Mouse (Mus musculus) cerebellum, adult 11-12 months (tissue): Measurements from ENCODE around the gene Pirb.
A peak's percentile ranks its signal among the peaks of the same experiment; 100 is the strongest.
"Not testable (repeated sequence)": the region's sequence is repeated elsewhere in the genome, so short reads cannot be mapped to it uniquely, and the experiment has no call there.

Experiments used
- DNase-seq: peaks from one replicate; pipeline ENCODE4 v3.0.0; 2022

Gene Pirb

DNA sequence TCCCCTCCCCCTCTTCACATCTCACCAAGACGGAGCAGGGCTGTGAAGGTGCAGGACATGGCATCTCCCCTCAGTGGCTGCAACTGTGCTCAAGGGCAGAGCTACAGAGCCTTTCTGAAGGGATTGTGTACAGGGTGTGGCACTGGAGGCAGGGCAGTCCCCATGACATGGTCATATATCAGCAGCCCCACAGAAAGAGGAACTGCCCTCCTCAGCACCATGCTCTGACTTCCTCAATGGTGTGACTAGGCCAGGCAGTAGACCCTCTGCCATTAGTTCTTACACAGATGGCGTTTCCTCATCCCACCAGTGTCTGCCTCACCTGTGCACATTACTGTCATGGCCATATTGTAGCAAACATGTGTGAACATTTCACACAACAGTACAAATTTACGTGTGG is at the start of gene Pirb:
Gene Pirb (minus strand): TSS at position 124 of the 400 bp plus-strand sequence.
- not testable (repeated sequence) for DNase-seq

- not testable (repeated sequence) for DNase-seq
Observed at GRCm38 (mm10) chr7:3732675-3733074, 12.5 kb upstream of the Pirb start.

- DNase-seq: not testable (repeated sequence)
Observed at GRCm38 (mm10) chr7:3725459-3725858, 5.3 kb upstream of the Pirb start.

GRCm38 (mm10) chr7:3715249-3715648 is 4.9 kb downstream of the Pirb start:
- DNase-seq: no peak

- no peak for DNase-seq
Observed at GRCm38 (mm10) chr7:3712264-3712942, 7.8 kb downstream of the Pirb start.

- DNase-seq: no peak
Observed at GRCm38 (mm10) chr7:3709000-3709399, 11.2 kb downstream of the Pirb start.

DNA sequence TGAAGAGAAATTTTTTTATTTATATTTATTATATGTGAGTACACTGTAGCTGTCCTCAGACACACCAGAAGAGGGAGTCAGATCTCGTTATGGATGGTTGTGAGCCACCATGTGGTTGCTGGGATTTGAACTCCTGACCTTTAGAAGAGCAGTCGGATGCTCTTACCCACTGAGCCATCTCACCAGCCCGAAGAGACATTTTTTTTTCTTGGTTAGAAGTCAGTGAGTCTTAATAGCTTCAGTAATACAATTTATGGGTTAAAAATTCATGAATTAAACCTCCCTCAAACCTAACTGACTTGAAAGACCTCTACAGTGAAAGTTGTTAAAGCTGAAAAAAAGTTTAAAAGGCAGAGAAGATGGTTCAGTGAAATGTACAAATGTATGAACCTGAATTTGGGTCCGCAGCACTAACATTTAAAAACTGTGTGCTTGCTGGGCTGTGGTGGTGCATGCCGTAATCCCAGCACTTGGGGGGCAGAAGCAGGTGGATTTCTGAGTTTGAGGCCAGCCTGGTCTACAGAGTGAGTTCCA is 11.7 kb downstream of the Pirb start:
- not testable (repeated sequence) for DNase-seq

- no peak for DNase-seq
Observed at GRCm38 (mm10) chr7:3707568-3708413, 12.4 kb downstream of the Pirb start.

DNA sequence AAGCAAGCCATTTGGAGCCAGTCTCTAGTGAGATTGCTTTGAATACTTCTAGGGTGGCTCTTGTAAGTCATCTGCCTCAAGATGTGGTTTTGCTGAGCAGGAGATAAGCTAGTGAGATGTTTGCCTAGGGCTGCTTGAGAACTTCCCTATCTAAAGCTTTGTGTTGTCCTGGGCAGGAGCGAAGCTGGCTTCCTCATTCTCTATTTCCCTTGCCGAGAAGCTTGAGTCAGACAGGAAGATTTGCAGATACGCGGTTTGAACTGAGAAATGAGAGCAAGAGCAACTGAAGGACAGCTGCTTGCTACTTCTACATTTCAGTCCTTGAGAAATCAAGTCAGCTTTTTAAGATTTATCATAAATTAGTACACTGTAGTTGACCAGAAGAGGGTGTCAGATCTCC is 13.2 kb downstream of the Pirb start:
- DNase-seq: no peak

- DNase-seq: peak; percentile 35
Observed at GRCm38 (mm10) chr7:3706343-3706934, 13.8 kb downstream of the Pirb start.

- DNase-seq: peak; percentile 38
Observed at GRCm38 (mm10) chr7:3705911-3706310, 14.3 kb downstream of the Pirb start.

- not testable (repeated sequence) for DNase-seq
Observed at GRCm38 (mm10) chr7:3705461-3705860, 14.7 kb downstream of the Pirb start.

- DNase-seq: no peak
Observed at GRCm38 (mm10) chr7:3704475-3704874, 15.7 kb downstream of the Pirb start.

- DNase-seq: peak; percentile 96
Observed at GRCm38 (mm10) chr7:3703879-3704441, 16.2 kb downstream of the Pirb start, which contains the start of gene Rps9. Rps9 (plus strand) TSS chr7:3703993.

- no peak for DNase-seq
Observed at GRCm38 (mm10) chr7:3703148-3703878, 16.9 kb downstream of the Pirb start.

DNA sequence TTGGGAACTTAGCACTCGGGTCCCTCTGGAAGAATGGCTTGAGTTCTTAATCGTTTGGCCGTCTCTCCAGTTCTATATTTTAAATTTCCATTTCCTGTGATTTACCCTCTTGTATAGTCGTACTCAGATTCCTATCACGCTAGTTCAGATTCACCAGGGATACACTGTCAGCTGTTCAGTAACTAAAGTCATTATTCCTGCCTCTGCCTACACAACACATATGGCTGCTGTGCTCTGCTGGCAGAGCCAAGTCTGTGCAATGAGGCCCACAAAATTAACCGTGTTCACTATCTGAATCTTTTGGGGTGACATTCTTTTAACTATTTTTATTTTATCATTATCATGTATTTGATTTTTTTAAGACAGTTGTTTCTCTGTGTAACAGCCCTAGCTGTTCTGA is 21.7 kb downstream of the Pirb start:
- no peak for DNase-seq

- not testable (repeated sequence) for DNase-seq
Observed at GRCm38 (mm10) chr7:3694949-3695305, 25.3 kb downstream of the Pirb start.

- DNase-seq: peak; percentile 74
Observed at GRCm38 (mm10) chr7:3694076-3694948, 25.9 kb downstream of the Pirb start.

GRCm38 (mm10) chr7:3693809-3694075 is 26.4 kb downstream of the Pirb start:
- no peak for DNase-seq

DNA sequence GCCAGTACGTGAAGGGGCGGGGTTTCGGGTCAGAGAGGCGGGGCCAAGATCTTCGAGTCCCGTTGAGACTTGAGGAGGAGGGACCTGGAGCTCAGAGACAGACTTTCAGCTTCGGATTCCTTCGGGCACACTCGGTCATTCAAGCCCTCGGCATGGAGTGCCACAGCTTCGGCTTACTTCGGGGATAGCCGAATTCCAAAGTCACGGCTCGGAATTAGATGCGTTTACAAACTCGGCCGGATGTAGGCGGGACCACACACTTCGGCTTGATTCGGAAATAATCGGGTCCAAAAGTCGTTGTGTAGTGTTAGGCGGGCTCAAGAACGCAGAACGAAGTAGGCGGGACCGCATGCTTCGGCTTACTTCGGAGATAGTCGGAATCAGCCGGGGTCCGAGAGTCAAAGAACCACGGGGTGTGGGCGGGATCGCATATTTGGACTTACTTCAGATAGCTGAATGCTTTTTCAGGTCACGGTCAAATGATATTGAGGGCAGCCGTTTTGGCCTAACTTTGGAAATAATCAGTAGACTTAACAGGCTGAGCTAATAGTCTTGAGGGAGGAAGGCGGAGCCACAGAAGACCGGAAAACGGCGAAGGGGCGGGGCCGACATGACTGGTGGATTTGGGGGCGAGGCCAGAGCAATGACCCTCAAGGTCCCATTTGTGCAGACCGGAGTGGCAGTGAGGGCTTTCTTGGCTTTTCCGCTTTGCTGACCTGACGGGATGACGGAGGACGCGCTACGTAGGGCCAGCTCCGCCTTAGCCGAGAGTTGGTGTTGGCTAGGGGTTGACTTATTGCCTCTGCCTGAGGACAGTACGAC is 27.0 kb downstream of the Pirb start, which contains the start of gene Mboat7:
Gene Mboat7 (minus strand): TSS at position 537 of the 822 bp plus-strand sequence.
- peak; percentile 98 for DNase-seq
